Mouse (Mus musculus) gastrocnemius, adult 8-10 months (tissue): ENCODE measurements around the gene Ttc24. TPM values are rescaled to one million over a fixed set of nuclear protein-coding genes. Genes with fewer than 3 reads are reported as not detected.

Experiments used
- DNase-seq, 2 experiments: peaks; one replicate each; pipeline ENCODE4 v3.0.0; 2022; ENCODE audit warnings: low spot score in 2 of 2
- total RNA-seq, 4 experiments: library from RNA; stranded (reverse); gene quantifications; 2 replicates each; pipeline ENCODE4 v1.2.4; 2022

Gene Ttc24
- total RNA-seq, 4 experiments from 2014 or later = not detected

GRCm38 (mm10) chr3:88081345-88082223 lies 3.5 kb upstream of the Ttc24 start, which contains the start of gene Iqgap3:
Gene Iqgap3 (plus strand): TSS chr3:88081971.
- peak; percentile 77 to 83 for DNase-seq

DNA sequence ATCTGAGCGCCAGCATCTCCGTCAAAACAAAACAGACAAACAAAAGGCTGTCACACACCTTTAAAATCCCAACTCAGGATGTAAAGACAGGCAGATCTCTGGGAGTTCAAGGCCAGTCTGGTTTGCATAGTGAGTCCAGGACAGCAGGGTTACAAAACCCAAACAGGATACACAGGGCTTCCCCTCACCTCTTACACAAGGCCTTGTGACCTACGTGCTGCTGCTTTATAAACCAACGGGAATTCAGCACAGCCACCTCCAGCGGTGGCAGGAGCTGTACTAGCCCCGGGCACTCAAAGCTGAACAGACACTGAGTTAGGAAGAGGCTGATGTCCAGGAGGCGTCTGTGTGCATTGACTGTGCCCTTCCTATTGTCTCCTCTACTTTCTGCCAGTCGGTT lies 663 bp downstream of the Ttc24 start:
- DNase-seq = no peak

DNA sequence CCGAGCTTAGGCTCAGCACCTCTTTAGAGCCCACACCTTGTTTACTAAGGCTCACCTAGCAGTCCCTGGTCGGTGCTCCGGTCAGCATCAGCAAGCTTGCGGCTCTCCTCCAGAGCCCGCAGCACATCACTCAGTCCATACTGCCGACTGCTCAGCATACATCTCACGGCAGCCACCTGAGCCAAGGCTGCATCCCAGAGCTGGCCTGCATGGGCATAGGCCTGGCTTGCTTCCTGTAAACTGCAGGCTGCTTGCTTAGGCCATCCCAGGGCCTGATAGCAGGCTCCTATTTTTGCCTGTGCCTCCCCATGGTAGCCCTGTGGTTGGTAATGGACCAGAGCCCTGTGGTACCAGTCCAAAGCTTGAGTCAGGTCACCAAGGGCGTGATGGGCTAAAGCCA lies 3.3 kb downstream of the Ttc24 start:
- DNase-seq = no peak

DNA sequence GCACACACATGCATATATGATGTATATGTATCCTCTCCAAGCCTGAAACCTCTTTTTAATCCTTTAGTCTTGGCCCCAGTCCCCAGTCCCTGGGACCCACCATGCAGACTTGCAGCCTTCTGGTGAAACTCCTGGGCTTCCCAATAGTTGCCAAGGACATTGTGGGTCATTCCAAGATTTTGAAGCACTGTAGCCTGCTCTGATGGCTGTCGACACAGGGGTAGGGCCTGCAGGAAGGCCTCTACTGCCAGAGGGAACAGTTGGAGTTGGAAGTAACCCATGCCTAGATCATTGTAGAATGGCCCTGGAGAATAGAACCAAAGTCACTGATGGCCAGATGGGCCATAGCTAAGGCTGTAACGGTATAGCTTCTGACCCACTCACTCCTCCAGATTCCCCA lies 3.8 kb downstream of the Ttc24 start:
- no peak for DNase-seq

DNA sequence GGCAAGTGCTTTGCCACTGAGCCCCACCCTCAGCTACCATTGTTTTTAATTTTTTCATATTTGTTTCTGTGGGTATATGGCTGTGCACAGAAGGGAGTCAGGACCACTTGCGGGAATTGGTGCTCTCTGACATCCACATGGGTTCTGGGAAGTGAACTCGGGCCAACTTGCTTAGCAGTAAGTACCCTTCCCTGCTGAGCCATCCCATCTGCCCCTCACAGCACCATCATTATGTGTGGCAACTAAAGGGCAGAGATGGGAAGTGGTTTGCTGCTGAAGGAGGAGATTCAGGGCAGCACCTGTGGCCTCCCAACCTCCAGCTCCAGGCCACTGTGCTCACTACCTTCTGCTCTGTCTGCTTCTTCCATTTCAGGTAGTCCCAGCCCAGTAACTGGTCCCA lies 4.5 kb downstream of the Ttc24 start:
- DNase-seq = no peak

- peak; percentile 81 to 84 for DNase-seq
Observed at GRCm38 (mm10) chr3:88071783-88072182, 6.3 kb downstream of the Ttc24 start.

DNA sequence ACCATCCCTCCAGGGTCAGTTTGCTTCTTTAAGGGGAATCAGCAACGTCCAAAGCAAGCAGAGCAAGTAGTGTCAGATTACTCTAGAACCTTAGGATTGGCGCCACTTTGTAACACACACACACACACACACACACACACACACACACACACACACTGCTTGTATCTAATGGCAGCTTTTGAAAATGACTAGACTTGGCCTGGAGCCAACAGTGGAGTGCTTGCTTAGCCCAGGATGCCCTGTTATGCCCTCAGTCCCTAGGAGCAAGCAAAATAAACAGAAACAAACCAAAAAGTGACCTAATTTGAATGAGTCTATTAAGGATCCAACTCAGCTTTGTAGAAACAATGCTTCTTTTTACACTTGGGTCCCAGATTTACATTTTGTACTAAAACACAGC lies 9.7 kb downstream of the Ttc24 start:
- DNase-seq = no peak

DNA sequence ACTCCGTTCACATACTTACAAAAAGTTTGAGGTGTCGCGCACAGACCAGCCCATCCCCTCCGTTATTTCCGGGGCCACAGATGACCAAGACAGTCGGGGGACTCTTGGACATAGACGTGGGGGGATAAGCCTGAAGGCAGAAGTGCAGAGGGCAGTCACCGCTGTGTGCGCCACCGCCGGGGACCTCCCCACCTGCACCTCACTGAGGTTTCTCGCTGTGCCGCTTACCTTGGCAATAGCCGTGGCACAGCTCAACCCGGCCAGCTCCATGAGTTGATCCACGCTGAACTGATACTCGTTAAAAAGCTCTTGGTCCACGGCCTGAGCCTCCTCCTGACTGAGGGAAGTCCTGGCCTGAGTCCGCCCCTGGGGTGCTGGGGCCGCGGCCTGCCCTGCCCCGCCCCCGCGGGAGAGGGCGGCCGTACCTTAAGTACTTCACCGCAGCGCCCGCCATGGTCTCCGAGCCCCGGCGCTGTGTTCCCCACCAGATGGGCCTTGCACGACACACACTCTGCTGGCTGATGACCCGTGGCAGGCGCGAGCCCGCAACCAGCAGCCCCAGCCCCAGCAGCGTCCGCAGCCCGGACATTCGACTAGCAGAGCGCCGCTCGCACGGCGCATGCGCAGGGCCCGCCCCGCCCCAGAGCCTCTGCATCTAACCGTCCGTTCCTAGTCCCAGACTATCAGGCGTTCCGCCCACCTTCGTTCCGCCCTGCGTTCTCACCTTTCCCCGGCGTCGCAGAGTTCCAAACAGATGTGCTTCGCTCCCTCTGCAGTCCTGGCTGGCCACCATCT lies 20.0 kb downstream of the Ttc24 start, which contains the start of gene Naxe:
TSS of gene Naxe (minus strand) at position 594 of the 795 bp plus-strand sequence.
- DNase-seq = peak; percentile 62 to 81

- no peak for DNase-seq
Observed at GRCm38 (mm10) chr3:88057030-88057429, 21.1 kb downstream of the Ttc24 start.

DNA sequence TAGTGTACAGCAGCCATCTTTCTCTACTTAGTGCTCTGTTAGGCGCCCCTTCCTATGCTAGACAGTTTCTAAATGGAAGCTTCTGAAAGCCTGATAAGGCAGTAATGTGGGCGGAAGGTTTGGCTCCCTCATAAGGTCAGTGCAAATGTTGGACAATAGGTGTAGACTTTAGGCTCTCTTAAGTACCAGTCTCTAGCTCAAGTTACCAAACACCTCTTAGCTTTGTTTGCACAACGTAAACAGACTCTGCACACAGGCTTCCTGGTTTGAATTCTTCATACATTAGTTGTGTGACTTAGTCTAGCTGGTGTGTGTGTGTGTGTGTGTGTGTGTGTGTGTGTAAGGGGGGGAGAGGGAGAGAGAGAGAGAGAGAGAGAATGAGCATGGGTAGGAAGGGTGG lies 28.6 kb downstream of the Ttc24 start:
- no peak for DNase-seq

DNA sequence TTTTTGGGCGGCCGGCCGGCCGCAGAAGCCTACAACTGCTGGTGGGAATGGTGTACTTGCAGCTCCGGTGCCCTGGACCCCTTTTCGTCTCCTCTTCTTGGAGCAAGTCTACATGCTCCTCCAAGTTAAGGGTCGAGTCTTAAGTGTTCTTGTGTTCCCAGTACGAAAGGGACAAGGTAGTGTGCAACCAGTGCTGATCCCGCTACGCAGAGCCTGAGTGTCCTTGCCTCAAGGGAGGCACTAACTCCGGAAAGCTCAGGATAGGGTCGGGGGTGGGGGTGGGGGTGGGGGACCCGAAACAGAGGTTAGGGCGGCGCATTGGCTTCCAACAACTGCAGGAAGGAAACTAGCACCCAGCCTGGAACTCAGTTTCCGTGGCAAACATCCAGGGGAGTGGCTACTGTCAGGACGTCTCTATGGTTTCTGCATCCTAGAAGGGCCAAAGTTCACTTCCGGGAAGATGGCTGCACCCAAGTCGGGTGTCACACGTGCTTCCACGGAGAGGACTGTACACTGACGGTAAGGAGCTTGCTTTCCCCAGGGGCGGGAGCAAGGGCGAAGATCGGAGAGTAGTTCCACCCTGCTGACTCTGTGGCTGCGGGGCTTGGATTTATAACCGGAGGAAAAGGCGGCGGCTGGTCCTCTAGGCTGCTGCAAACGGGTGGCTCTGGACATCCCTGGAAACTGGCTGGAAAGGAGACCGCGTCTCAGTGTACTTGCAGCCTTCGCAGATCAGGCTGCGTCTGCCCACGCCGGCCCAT lies 35.3 kb downstream of the Ttc24 start, which contains the start of gene Gpatch4:
TSS of gene Gpatch4 (plus strand) at position 448 of the 761 bp plus-strand sequence.
- peak; percentile 73 to 79 for DNase-seq

DNA sequence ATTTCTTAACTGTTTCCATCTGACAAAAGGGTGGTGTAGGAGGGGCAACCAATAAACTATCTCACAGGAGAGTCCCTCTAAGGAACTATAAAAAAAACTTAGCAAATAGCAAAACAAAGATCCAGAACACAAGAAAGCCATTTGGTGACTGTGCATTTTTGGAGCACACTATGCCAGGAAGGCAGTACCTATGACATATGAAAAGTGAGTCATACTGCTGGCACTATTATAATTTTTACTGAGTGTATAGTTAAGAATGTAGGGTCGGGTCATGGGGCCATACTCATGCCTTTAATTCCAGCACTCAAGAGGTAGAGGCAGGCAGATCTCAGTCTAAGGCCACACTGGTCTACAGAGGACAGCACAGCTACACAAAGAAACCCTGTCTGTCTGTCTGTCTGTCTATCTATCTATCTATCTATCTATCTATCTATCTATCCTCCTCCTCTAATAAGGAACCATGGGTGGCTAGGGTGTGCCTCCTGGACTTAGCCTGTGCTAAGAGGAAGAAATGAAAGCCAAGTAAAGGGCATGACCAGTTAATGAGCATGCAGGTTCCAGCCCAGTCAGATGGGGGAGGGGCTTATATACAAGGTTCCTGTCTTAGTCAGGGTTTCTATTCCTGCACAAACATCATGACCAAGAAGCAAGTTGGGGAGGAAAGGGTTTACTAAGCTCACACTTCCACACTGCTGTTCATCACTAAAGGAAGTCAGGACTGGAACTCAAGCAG lies 42.4 kb downstream of the Ttc24 start:
- DNase-seq = no peak

DNA sequence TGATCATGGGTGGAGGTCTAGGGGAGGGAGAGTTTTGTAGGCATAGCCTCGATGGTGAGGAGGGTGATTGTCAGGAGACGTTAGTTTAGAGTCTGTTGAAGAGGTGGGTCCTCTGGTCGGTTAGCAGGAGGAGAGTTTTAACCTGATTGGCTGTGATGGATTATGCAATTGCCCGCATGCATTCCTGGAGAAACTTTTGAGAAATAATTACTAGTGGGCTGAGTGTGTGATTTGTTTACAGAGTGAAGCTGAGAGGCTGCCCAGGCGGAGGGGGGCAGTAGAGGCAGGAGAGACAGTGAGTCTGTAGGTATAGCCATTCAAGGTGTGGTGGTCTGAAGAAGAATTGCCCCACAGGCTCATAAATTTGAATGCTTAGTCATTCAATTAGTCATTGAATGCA lies 44.6 kb downstream of the Ttc24 start:
- DNase-seq = no peak

DNA sequence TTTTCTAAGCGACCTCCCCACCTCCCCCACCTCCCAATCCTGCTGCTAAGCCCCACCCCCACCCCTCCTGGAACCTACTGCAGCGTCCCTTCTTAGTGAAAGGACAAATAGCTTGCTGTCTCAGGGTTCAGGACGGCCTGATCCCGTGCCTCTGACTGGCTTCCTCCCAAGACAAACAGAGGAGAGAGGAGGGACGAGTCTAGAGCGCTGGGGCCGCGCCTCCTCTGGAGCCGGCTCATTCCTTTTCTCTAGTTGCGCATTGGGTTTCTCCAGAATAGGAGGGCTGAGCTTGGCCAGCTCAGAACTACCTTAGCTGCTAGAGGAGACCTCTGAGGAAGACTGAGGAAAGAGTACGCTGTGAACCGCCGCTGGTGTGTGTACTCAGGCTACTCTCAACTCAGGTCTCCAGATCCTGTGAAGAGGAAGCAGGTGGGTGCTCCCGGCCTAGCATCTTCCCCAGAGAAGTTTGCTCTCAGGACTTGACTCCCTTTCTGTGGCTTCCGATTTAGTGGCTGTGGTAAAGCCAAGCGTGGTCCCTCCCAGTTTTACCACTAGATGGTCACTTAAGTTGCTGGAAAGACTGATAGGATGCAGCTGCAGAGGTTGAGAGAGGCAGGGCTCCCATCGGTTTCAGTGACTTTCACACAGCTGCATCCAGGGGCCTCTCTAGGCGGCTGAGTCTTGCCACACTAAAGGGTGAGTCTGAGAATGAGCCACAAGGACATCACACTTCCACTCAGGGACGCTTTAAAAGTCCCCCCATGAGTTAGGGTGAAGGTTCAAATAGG lies 47.3 kb downstream of the Ttc24 start:
- no peak for DNase-seq

GRCm38 (mm10) chr3:88027434-88028186 lies 50.5 kb downstream of the Ttc24 start, which contains the start of gene Hapln2:
Gene Hapln2 (minus strand): TSS chr3:88027583.
- no peak for DNase-seq

DNA sequence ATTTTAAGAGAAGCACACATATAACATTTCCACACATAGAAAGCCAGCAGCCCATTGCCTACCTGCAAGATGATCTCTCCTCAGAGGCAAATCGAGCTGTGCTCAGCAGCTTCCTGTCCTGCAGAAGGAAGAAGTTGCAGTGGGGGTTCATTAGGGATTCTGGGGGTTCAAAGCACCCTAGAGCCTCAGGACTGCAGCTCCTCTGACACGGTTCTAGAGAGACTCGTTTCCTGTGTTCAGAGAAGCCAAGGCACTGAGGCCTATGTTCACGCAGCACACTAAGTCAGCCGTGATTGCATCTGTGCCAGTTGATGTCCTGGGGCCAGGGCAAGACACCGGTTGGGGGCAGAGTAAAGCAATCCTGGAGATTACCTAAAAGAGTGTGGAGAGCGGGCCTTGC lies 51.3 kb downstream of the Ttc24 start:
- DNase-seq = no peak

- no peak for DNase-seq
Observed at GRCm38 (mm10) chr3:88023192-88024074, 54.7 kb downstream of the Ttc24 start.
